Mouse (Mus musculus): ENCODE measurements around the gene Pidd1.

GRCm38 (mm10) chr7:141465388-141466044, 21.7 kb upstream of the Pidd1 start:
- TF ChIP-seq POLR2A (IDR thresholded peaks at IDR 0.05; ENCODE audit: control insufficient read depth, low read depth, low read length) (no peak), CTCF (IDR thresholded peaks at IDR 0.05; ENCODE audit: control insufficient read depth, insufficient read depth, insufficient replicate concordance, low read depth, low read length) (no peak)

All from testis, adult 2 months (tissue).